Mouse (Mus musculus): ENCODE data around the gene Sag. TPM values are rescaled to one million over a fixed set of nuclear protein-coding genes. Genes with fewer than 3 reads are reported as not detected.
A peak's percentile ranks its signal among the peaks of the same experiment; 100 is the strongest.

Sag gene
- polyA plus RNA-seq, 1 experiment from 2014 or later: 2.5 TPM

DNA sequence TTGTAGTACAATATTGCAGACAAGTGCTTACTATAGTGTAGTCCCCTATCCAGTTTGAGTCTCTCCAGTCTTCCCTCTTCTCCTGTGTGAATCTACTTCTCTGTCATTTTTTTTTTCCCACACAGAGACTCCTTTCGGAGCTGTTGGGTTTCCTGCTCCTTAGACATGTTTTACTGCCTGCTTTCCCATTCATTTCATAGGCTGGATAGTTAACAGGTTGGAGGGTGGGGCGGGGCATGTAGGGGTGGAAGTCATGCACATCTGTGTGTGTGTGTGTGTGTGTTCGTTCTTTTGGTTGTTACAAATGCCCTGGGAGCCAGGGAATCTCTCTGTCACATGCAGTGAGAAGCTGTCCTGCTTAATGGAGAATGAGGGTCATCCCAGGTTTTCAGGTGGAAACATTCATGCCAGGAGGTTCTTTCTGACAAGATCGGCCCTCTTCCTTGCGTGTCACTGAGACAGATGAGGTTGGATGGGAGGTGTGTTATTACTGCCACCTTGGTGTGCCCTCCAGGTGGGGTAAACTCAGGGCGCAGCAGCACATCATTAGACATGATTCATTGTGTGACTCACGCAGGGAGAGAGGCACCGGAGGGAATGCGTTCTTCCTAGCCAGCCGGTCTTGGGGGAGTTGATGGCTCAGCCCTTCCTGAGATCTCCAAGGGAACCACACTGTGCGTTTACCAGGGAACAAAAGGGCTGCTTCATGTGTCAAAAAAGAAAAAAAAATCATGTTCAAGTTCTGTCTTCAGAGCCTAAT, 44.9 kb downstream of the Sag start:
- Histone ChIP-seq H3K4me3 (no peak overlapping the region), H3K4me2 (no peak overlapping the region), H3K4me1 (replicated peaks) (peaks cover 21% of the 10 kb centered on the region), H3K27me3 (no peaks in the 10 kb centered on the region), H3K36me3 (no peaks in the 10 kb centered on the region), H3K9ac (0 out of 2 replicates have a peak overlapping the region, but pooled peaks have one; percentile 31), H3K27ac (peak overlapping the region; percentile 23; the same call in 1 of the 2 replicates), H3K9me3 (no peaks in the 10 kb centered on the region)
- no peak for ATAC-seq (ENCODE audit: low FRiP score)
- WGBS: 48% methylated on average over 11 of the region's 11 CpGs

DNA sequence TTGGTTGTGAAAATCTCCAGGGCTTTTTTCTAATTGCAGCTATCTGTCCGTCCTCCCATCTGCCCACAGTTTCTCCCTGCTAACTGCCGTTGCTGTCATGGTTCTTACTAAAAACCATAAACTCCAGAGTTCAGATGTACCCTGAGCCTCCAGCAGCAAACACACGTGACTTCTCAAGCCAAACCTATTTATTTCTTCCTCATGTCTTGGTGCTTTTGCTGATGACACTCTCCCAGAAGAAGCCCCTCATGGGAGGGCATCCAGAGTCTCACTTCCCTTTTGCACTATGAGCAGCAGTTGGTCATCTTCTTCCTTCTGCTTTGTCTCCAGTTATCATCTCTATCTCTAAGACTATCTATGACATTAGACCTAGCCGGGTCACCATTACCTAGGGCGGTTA, 45.8 kb downstream of the Sag start:
- Histone ChIP-seq H3K27me3 (no peaks in the 10 kb centered on the region), H3K27ac (no peak overlapping the region), H3K36me3 (no peaks in the 10 kb centered on the region), H3K9ac (no peak overlapping the region), H3K4me1 (replicated peaks) (peaks cover 24% of the 10 kb centered on the region), H3K9me3 (no peaks in the 10 kb centered on the region), H3K4me2 (no peak overlapping the region), H3K4me3 (no peak overlapping the region)
- WGBS: 77% methylated on average over 5 of the region's 5 CpGs
- no peak for ATAC-seq (ENCODE audit: low FRiP score)

DNA sequence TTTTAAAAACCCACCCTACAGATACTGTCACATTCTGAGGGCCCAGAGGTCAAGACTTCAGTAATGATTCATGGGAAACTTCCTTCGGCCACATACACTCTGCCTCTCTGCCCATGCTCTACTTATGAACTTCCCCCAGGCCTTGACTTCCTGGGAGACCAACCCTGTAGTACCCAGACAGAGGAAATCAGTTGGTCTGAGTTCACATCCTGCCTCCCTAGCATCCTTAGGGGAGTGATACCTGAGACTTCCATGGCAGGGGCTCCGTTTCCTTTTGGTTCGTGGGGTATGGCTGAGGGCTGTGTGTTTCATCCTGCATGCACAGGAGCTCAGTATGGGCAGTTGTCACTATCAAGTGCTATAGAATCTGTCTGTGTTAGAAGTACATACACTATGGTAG, 47.9 kb downstream of the Sag start:
- no peaks in the 10 kb centered on the region for H3K9me3 ChIP-seq
- no peak overlapping the region for H3K27ac ChIP-seq
- H3K36me3 ChIP-seq: no peaks in the 10 kb centered on the region
- no peaks in the 10 kb centered on the region for H3K27me3 ChIP-seq
- no peak overlapping the region for H3K4me3 ChIP-seq
- H3K4me1 ChIP-seq (replicated peaks): peaks cover 38% of the 10 kb centered on the region
- no peak overlapping the region for H3K9ac ChIP-seq
- no peak overlapping the region for H3K4me2 ChIP-seq
- 87% methylated on average over 3 of the region's 3 CpGs for WGBS
- ATAC-seq (ENCODE audit: low FRiP score): no peak

DNA sequence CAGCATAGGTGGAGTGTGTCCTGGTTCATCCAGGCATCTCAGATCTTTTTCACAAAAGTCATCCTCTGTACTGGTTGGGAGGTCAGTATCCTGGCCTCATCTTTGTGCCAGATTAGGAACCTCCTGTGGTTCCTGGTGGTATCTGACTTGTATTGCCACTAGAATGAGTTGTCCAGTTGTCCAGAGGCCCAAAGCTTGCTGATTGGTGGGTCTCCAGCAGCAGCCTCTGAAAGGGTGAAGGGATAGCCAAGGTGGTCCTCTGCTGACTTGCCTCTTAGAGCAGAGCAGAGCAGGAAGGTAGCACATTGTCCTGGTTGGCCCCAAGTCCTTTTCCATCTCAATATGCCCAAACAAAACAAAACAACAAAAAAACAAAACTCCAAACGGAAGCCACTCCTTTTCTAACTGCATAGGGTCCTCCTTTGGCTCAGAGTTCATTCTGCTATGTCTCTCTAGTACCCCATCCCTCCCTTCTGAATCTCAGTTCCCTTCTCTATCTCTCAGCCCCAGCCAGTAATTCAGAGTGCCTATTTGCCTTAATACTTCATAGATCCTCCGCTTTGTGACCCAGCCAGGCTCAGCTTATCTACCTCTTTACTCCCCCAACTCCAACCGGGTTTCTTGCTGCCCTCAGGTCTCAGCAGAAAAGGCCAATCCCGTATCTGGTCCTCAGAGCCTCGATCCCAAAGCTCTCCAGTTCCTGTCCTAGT, 48.8 kb downstream of the Sag start:
- Histone ChIP-seq H3K27me3 (no peaks in the 10 kb centered on the region), H3K36me3 (no peaks in the 10 kb centered on the region), H3K4me1 (replicated peaks) (peaks cover 38% of the 10 kb centered on the region), H3K4me3 (peak overlapping the region; percentile 96), H3K4me2 (peak overlapping the region; percentile 76), H3K27ac (0 out of 2 replicates have a peak overlapping the region, but pooled peaks have one; percentile 82), H3K9me3 (no peaks in the 10 kb centered on the region), H3K9ac (0 out of 2 replicates have a peak overlapping the region, but pooled peaks have one; percentile 94)
- WGBS: 65% methylated on average over 5 of the region's 5 CpGs
- ATAC-seq (ENCODE audit: low FRiP score): no peak

DNA sequence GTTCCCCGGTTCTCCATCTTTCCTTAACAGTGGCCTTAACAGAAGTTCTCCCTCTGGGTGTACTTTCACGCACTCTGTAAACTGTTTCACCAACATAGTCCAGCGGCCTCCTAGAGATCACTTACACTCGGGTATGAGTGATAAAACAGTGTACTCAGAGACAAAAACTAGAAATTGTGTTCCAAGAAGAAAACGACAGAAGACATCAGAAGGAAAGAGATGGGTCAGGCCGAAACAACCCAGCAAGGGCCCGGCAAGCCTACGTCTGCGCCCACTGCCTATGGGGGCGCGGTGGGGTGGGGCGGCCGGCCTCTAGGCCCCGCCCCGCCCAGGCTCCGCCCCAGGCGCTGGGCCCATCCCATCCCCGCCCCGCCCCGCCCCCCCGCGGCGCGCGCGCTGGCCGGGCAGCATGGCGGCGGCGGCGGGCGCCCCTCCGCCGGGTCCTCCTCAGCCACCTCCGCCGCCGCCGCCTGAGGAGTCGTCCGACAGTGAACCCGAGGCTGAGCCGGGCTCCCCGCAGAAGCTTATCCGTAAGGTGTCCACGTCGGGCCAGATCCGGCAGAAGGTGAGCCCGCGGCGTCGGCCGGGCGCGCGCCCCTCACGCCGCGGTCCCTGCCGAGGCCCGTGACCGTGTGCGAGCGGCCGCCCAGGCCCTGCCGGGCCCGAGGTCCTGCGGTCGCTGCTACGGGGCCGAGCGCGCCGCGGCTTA, 49.6 kb downstream of the Sag start, which contains the start of gene Dgkd:
Dgkd (plus strand) TSS at position 396 of the 709 bp plus-strand sequence.
- no peaks in the 10 kb centered on the region for H3K27me3 ChIP-seq
- 2% methylated on average over 42 of the region's 74 CpGs for WGBS
- H3K9me3 ChIP-seq: no peaks in the 10 kb centered on the region
- peak within 1 kb of the TSS; percentile 76 for H3K4me2 ChIP-seq
- H3K36me3 ChIP-seq: no peaks in the 10 kb centered on the region
- H3K4me1 ChIP-seq (replicated peaks): peaks cover 37% of the 10 kb centered on the region
- H3K27ac ChIP-seq: peak within 1 kb of the TSS; percentile 82
- peak within 1 kb of the TSS; percentile 94 for H3K9ac ChIP-seq
- ATAC-seq (ENCODE audit: low FRiP score): peak; percentile 93
- peak within 1 kb of the TSS; percentile 96 for H3K4me3 ChIP-seq

DNA sequence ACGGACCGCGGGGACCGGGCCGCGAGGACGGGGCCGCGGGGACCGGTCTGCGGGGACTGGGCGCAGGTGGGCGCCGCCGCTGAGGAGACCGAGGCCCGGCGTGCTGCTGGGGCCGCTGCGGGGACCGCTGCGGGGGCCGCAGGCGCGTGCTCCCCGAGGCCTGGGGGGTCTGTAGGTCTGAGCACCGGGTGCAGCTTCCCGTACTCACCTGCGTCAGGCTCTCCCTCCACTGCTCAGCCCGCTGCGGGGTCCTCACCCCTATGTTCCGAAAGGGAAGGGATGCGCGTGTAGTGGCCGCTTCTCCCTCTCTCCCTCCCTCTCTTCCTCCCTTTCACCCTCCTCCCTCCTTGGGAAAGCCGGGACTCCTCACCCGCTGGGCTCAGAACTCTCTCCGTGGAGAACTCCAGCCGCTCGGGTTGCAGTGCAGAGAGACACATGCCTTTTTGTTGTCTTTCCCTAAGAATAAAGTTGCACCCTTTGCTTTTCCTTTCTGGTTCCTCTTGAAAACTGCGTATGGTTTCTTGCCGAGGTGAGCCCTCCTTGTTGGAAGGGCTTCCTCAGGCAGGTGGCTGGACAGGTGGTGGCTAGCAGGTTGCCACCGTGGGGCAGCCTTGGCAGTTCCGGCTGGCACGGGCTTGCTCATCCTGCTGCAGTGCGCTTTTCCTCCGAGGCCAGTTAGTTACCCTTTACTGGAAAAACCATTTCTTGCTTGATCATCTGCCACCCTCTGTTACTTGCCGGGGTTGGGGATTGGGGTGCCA, 50.3 kb downstream of the Sag start:
- H3K9ac ChIP-seq: peak overlapping the region; percentile 94
- under 1% methylated on average over 43 of the region's 48 CpGs for whole genome bisulfite sequencing

DNA sequence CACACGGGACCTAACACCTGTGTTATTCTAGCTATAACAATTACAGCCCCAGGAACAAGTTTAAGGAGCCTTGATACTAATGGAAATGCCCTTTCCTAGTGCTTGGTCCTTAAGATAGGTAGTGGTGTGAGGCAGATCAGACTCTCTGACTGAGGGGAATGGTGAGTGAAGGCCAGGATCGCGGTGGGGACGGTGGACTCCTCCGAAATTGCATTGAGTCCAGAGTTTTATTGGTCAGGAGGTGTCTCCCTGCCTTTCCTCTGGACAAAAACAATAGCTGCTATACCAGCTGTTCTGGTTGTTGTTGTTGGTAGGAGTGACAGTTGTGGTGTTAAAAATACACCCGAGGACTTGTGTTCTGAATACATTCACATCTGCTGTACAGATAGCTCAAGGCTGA, 50.9 kb downstream of the Sag start:
- peak overlapping the region; percentile 94 for H3K9ac ChIP-seq
- H3K4me2 ChIP-seq: peak overlapping the region; percentile 76
- ATAC-seq (ENCODE audit: low FRiP score): no peak
- H3K36me3 ChIP-seq: no peaks in the 10 kb centered on the region
- H3K27me3 ChIP-seq: no peaks in the 10 kb centered on the region
- WGBS: 27% methylated on average over 6 of the region's 6 CpGs
- peak overlapping the region; percentile 96 for H3K4me3 ChIP-seq
- H3K4me1 ChIP-seq (replicated peaks): peaks cover 24% of the 10 kb centered on the region
- 0 out of 2 replicates have a peak overlapping the region, but pooled peaks have one; percentile 82 for H3K27ac ChIP-seq
- H3K9me3 ChIP-seq: no peaks in the 10 kb centered on the region

More for the DNA sequence above, 50.3 kb downstream of the Sag start:
- no peaks in the 10 kb centered on the region for H3K9me3 ChIP-seq
- peak overlapping the region; percentile 76 for H3K4me2 ChIP-seq
- H3K4me3 ChIP-seq: peak overlapping the region; percentile 96
- peak overlapping the region; percentile 82 for H3K27ac ChIP-seq
- ATAC-seq (ENCODE audit: low FRiP score): peak; percentile 70
- H3K36me3 ChIP-seq: no peaks in the 10 kb centered on the region
- H3K27me3 ChIP-seq: no peaks in the 10 kb centered on the region
- peaks cover 30% of the 10 kb centered on the region for H3K4me1 ChIP-seq (replicated peaks)

DNA sequence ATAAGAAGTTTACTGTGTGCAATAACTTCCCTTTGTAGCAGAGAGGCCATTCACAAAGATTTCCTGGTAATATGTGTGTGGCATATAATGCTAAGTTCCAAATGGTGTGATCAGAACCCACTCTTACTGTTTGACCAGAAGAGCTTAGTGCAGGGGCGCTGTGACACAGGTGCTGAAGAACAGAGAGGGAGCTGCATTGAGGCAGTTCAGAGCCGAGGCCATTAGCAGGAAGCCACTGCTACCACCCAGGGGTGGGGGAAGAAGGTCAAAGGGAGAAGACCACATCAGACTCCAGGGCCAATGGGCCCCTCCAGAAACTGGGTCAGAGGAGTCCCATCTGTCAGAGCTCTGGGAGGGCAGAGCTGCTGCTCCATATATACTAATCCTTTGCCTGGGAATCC, 51.4 kb downstream of the Sag start:
- Histone ChIP-seq H3K4me2 (peak overlapping the region; percentile 76), H3K4me1 (replicated peaks) (peaks cover 24% of the 10 kb centered on the region), H3K4me3 (peak overlapping the region; percentile 96), H3K9ac (peak overlapping the region; percentile 94), H3K27me3 (no peaks in the 10 kb centered on the region), H3K36me3 (no peaks in the 10 kb centered on the region), H3K9me3 (no peaks in the 10 kb centered on the region), H3K27ac (no peak overlapping the region)
- ATAC-seq (ENCODE audit: low FRiP score): no peak
- 17% methylated on average over 2 of the region's 2 CpGs for WGBS

DNA sequence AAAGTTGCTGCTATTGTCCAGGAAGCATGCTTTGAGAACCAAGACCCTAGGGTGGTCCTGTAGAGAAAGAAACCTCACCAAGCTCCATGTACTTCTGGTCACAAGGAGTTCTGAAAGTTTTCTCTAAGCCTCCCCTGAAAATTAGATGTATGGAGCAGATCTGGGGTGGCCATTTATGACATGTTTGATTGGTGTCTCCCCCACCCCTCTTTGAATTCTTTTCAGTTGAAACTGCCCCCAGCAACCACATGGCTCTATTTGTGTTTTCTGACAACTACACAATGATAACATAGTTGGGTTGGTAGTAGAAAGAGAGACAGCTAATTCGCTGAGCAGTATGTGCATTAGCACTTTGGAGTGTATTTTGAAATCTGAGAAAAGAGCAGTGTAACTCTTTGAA, 52.0 kb downstream of the Sag start:
- no peak for ATAC-seq (ENCODE audit: low FRiP score)
- no peaks in the 10 kb centered on the region for H3K36me3 ChIP-seq
- no peak overlapping the region for H3K9ac ChIP-seq
- peaks cover 24% of the 10 kb centered on the region for H3K4me1 ChIP-seq (replicated peaks)
- no peak overlapping the region; the same call in 1 of the 2 replicates for H3K4me2 ChIP-seq
- 85% methylated on average over 1 of the region's 1 CpGs for WGBS
- no peak overlapping the region for H3K27ac ChIP-seq
- no peak overlapping the region for H3K4me3 ChIP-seq
- H3K27me3 ChIP-seq: no peaks in the 10 kb centered on the region
- no peaks in the 10 kb centered on the region for H3K9me3 ChIP-seq

DNA sequence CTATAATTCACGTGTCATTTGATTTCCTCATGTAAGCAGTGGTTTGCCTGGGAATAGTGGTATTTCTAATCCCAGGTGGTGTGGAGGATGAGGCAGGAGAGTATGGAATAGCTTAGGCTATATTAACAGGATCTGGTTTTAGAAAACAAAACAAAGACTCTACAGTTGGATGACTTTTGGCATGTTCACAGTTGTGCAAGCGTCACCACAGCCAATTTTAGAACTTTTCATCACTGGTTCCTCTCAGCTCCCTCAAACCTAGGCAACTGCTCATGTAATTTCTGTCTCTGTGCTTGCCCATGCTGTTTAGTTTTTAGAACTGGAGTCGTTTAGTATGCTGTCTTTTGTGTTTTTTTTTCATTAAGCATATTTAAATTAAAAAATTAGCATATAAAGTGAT, 53.3 kb downstream of the Sag start:
- 82% methylated on average over 3 of the region's 3 CpGs for WGBS

DNA sequence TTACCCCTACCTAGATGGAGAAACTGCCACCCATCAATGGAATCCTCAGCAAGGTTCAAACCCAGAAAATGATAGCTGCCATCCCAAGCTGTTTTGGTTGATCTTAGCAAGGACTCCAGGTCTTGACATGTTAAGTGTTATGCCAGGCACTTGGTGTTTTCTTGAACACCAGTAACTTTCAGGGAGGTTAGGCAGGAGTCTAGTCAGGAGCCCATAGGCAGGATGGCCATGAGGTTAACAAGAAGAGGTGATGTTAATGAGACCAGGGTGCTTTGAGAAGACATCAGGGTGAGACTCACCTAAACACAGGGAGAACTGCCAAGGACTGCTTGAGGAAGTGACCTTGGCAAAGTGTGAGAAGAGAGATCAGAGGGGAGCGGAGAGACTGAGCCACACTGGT, 54.6 kb downstream of the Sag start:
- 100% methylated on average over 1 of the region's 1 CpGs for WGBS
- Histone ChIP-seq H3K9ac (no peak overlapping the region), H3K36me3 (no peaks in the 10 kb centered on the region), H3K4me3 (no peak overlapping the region), H3K9me3 (no peaks in the 10 kb centered on the region), H3K4me1 (replicated peaks) (peaks cover 18% of the 10 kb centered on the region), H3K27ac (no peak overlapping the region), H3K4me2 (no peak overlapping the region), H3K27me3 (no peaks in the 10 kb centered on the region)
- no peak for ATAC-seq (ENCODE audit: low FRiP score)

More for the DNA sequence above, 53.3 kb downstream of the Sag start:
- Histone ChIP-seq H3K4me2 (no peak overlapping the region), H3K4me1 (replicated peaks) (peaks cover 24% of the 10 kb centered on the region), H3K4me3 (no peak overlapping the region), H3K27ac (no peak overlapping the region), H3K36me3 (no peaks in the 10 kb centered on the region), H3K27me3 (no peaks in the 10 kb centered on the region), H3K9ac (no peak overlapping the region), H3K9me3 (no peaks in the 10 kb centered on the region)
- no peak for ATAC-seq (ENCODE audit: low FRiP score)

Measured in hindbrain, embryonic 13.5 days (tissue).